Mouse (Mus musculus) skeletal muscle tissue, postnatal 0 days (tissue): ENCODE data around the gene Ugt2b38. TPM values are rescaled to one million over a fixed set of nuclear protein-coding genes. Genes with fewer than 3 reads are reported as not detected.

Experiments
- polyA plus RNA-seq: library from polyadenylated mRNA; unstranded; fragments of >200 nt; fragmentation: Nextera tagmentation; extraction: Ambion mirVana; gene quantifications from 2 replicates; pipeline ENCODE4 v1.2.1, GENCODE M21; 2015

The Ugt2b38 gene
- not detected in 2 replicates for polyA plus RNA-seq

GRCm38 (mm10) chr5:87424041-87424440 lies at the start of gene Ugt2b38:
Gene Ugt2b38 (minus strand): TSS chr5:87424203.

Other genes starting within 250 kb of the Ugt2b38 start
- not detected in 2 replicates for gene Ugt2b37, start 169.4 kb downstream of the Ugt2b38 start, polyA plus RNA-seq
- not detected in 2 replicates for gene Ugt2a3, start 87.0 kb downstream of the Ugt2b38 start, polyA plus RNA-seq
- not detected in 2 replicates for gene Ugt2a2, start 58.1 kb upstream of the Ugt2b38 start, polyA plus RNA-seq
- gene Gm43638, start 62.6 kb upstream of the Ugt2b38 start, polyA plus RNA-seq = not detected in 2 replicates
- gene Ugt2a1, start 66.7 kb upstream of the Ugt2b38 start, polyA plus RNA-seq = not detected in 2 replicates
- not detected in 2 replicates for gene Sult1b1, start 114.0 kb upstream of the Ugt2b38 start, polyA plus RNA-seq
- not detected in 2 replicates for gene Sult1d1, start 144.8 kb upstream of the Ugt2b38 start, polyA plus RNA-seq
- 0.10 TPM in 1 of 2 replicates, not detected in the other for gene Sult1e1, start 167.4 kb upstream of the Ugt2b38 start, polyA plus RNA-seq
- gene Csn1s1, start 242.0 kb upstream of the Ugt2b38 start, polyA plus RNA-seq = not detected in 2 replicates